Mouse (Mus musculus) bone marrow, adult 2 months (tissue): ENCODE measurements at regions not wholly inside any gene's neighbourhood (a gene's known extent, or its start where the extent isn't known, plus 50 kb on each side); places are given as distances from the start of the nearest gene placed in this dataset.

Experiments used
- H3K27ac ChIP-seq: fragments of 200-500 bp; 2 replicates; pipeline ENCODE4 v1.5.1; 2012; ENCODE audit warnings: low read depth, mild to moderate bottlenecking, control low read depth, inconsistent platforms, low read length; ENCODE audit not compliant: control insufficient read depth, poor library complexity, insufficient read depth
- H3K4me1 ChIP-seq: fragments of 200-500 bp; 2 replicates; pipeline ENCODE4 v1.6.1; 2011; ENCODE audit warnings: low read length; ENCODE audit not compliant: control insufficient read depth, insufficient read depth
- H3K4me3 ChIP-seq: fragments of 200-500 bp; replicated peaks from 2 replicates; pipeline ENCODE3; 2011; ENCODE audit warnings: mild to moderate bottlenecking, low read depth, low read length, control low read depth; ENCODE audit not compliant: control insufficient read depth
- CTCF ChIP-seq: fragments of 200-500 bp; IDR thresholded peaks from 2 replicates; pipeline ENCODE4 v1.5.1; 2011; ENCODE audit warnings: low read length, control low read depth; ENCODE audit not compliant: control insufficient read depth, insufficient read depth
- POLR2A ChIP-seq: fragments of 200-500 bp; IDR thresholded peaks from 2 replicates; pipeline ENCODE4 v1.6.1; 2011; ENCODE audit warnings: low read depth, mild to moderate bottlenecking, control low read depth, low read length, borderline replicate concordance; ENCODE audit not compliant: control insufficient read depth
- WGBS: fragments of 180-500 bp; shearing (Covaris S2); methylation state at CpG from one replicate; pipeline ENCODE4 v1.1.7; 2018; 5-methylcytosine and 5-hydroxymethylcytosine counted together

DNA sequence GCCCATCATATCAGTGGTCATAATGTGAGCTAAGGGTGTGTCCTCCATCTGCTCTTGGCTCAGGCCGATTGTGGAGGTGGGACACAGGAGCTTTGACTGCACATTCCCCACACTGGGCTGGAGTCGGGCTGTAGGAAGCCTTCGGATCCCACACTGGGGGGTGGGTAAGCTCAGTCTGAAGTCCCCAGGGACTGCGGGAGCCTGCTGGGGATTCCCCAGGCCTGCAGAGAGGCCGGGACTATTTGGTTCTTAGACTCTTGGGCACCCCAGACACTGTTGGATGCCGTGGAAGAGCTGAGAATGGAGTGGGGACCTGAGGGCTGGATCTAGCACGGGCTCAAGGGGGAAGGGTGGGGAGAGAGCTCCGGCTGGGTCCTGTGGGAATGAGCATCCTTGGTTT is 547.1 kb upstream of the Nrp1 start:
- Histone ChIP-seq H3K27ac (no peak overlapping the region), H3K4me3 (no peak overlapping the region), H3K4me1 (no peaks in the 10 kb centered on the region)
- TF ChIP-seq POLR2A (no peak), CTCF (no peak)
- 86% methylated on average over 8 of the region's 8 CpGs for WGBS

DNA sequence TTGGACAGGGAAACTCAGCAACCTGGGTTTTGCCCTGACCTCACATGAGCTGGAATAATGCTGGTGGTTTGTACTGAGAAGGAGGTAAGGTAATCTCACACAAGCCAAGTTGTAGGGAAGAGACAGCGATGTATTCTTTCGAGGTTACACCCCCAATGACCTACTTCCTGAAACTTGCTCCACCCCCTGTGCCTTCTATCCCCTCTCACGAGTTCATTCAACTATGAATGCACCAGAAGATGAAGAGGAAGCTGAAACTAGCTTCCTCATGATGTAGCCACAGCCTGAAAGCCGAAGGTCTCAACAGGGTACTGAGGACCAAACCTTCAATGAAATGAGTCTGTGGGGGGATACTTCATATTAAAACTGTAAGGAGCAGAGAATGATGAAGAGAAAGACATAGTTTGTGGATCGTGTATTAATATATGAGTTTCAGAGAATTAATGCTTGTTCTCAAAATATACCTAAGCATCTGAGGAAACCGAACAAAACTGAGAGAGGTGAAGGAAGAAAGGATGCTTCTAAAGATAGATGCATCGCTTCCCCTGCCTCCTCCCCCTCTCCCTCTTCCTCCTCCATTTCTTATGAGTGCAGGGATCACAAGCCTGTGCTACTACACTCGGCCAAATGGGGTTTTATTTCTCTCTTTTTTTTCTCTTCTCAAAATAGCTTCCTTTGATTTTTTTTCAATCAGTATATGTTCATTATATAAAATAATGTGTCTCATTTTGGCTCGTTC is 543.5 kb upstream of the Nrp1 start:
- 23% methylated on average over 9 of the region's 9 CpGs for WGBS
- H3K27ac ChIP-seq, result no peak overlapping the region

DNA sequence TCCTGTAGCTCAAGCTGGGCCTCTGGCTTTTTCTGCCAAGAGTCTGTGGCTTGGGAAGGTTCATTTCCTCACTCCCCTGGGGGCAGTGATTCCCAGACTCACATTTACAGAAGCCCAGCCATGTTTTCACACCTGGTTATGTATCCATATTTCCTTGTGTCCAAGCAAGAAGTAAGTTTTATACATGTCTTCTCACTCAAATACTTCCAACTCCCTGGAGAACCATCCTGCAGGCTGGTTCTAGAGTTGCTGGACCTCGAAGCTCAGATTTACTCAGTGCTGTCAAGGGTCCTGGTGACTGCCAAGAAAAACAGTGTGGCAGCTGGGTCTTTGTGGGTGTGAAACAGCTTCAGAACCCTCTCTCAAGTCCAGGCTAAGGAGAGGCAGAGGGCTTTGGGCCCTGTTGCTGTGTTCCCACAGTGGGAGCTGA is 537.6 kb upstream of the Nrp1 start:
- TF ChIP-seq CTCF, result no peak
- Histone ChIP-seq H3K4me1 (no peaks in the 10 kb centered on the region), H3K27ac (no peak overlapping the region), H3K4me3 (no peak overlapping the region)
- WGBS, result 88% methylated on average over 1 of the region's 1 CpGs

More for the DNA sequence above, 543.5 kb upstream of the Nrp1 start:
- no peak overlapping the region for H3K4me3 ChIP-seq
- H3K4me1 ChIP-seq, result no peaks in the 10 kb centered on the region
- no peak for TF ChIP-seq POLR2A
- TF ChIP-seq CTCF, result no peak

DNA sequence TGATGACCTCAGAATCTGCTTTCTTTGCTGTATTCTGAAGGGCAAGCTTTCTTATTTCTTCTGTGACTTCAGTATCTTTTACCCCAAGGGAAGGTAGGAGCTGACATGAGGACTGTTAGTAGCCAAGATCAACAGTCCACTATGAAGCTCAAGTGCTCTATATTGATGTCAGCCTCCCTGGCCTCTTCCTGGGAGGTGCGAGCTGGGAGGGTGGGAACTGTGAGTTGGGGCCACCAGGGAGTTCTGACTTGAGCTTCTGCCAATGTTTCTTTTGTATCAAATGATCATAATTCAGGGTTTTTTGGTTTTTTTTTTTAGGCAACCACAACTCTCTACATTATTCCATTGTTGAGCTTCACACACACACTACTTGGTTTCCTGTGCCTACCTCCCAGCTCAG is 536.8 kb upstream of the Nrp1 start:
- Histone ChIP-seq H3K27ac (no peak overlapping the region), H3K4me1 (no peaks in the 10 kb centered on the region), H3K4me3 (no peak overlapping the region)
- 39% methylated on average over 1 of the region's 1 CpGs for WGBS
- TF ChIP-seq CTCF (no peak), POLR2A (no peak)

DNA sequence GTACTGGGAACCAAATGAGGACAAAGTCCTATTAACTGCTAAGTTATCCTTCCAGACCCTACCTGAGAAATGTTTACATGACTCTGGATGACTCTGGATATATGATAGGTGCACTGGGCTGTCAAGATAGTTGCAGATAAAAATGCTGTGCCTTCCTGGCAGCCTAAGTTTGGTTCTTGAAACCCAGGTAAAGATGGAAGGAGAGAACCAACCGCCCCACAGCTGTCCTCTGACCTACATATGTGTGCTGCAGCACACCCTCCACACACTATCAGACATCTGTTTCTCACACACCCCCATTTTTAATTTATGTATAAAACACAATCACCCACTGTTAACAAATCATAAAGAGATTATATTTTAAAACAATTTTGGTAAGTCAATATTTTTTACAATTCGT is 533.4 kb upstream of the Nrp1 start:
- 79% methylated on average over 2 of the region's 2 CpGs for WGBS

DNA sequence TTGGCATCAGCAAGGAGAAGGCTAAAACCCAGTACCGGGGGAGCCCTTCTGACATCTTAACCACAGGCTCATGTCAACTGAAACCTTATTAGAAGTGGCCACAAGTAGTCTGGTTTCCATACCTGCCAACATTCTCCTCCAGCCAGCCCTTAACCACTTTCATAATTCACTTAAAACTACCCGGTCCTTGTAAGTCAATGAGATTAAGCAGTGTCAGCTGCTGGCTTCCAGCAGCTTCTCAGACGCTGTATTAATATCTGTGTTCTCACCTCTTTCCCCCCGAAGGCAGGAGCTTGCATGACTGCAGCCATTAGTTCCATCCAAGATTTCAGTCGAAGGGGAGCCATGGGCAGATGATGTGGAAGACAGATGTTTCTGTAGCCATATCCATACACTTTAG is 530.6 kb upstream of the Nrp1 start:
- TF ChIP-seq CTCF (no peak), POLR2A (no peak)
- Histone ChIP-seq H3K4me3 (no peak overlapping the region), H3K4me1 (no peaks in the 10 kb centered on the region), H3K27ac (no peak overlapping the region)
- 78% methylated on average over 5 of the region's 5 CpGs for WGBS

More for the DNA sequence above, 533.4 kb upstream of the Nrp1 start:
- H3K4me3 ChIP-seq, result no peak overlapping the region
- H3K4me1 ChIP-seq, result no peaks in the 10 kb centered on the region
- H3K27ac ChIP-seq, result no peak overlapping the region
- TF ChIP-seq POLR2A (no peak), CTCF (no peak)

DNA sequence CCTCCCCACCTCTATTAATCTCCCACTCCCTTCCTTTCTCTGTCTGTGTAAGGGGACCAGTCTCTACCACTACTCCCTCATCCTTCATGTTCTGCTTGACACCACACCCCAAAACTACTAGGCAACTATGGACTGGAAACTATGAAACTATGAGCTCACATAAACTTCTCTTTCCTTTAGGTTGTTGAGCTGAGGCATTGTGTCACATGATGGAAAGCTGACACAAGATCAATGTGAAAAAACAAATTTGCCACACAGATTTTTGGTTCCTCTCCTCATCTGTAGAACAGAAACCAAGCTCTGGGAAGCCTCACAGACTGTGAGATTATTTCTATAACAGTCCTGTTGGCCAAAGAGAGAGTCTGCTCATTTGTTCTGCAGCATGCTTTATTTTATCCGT is 528.7 kb upstream of the Nrp1 start:
- WGBS, result 77% methylated on average over 1 of the region's 1 CpGs
- TF ChIP-seq CTCF, result no peak
- no peak for TF ChIP-seq POLR2A
- Histone ChIP-seq H3K27ac (no peak overlapping the region), H3K4me1 (no peaks in the 10 kb centered on the region), H3K4me3 (no peak overlapping the region)

DNA sequence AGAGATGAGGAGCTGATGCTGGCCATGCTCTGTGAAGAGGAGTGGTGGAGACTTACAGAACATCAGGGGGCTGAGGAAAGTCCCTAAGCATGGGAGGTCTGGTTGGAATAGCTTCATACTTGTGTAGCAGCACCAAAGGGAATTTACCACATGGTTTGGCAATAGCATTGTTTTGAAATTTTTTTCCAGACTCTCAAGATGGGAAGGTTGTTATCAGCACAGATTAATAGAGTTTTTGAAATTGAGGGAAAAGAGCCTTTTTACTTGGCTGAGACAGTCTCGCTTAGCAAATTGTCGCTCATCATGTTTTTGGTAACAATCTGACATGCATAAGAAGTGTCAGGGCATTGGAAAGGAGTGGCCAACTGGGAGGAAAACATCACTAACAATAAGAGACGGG is 524.4 kb upstream of the Nrp1 start:
- WGBS, result 74% methylated on average over 3 of the region's 3 CpGs
- Histone ChIP-seq H3K27ac (no peak overlapping the region), H3K4me3 (no peak overlapping the region), H3K4me1 (no peaks in the 10 kb centered on the region)
- TF ChIP-seq POLR2A (no peak), CTCF (no peak)
